Mouse (Mus musculus) spleen, adult 12 weeks (tissue): ENCODE measurements around the gene Nipbl.
"Not testable (repeated sequence)": the region's sequence is repeated elsewhere in the genome, so short reads cannot be mapped to it uniquely, and the experiment has no call there.

Experiments used
- DNase-seq: peaks from one replicate; pipeline ENCODE4 v3.0.0; 2022; ENCODE audit warnings: low spot score

Gene Nipbl

DNA sequence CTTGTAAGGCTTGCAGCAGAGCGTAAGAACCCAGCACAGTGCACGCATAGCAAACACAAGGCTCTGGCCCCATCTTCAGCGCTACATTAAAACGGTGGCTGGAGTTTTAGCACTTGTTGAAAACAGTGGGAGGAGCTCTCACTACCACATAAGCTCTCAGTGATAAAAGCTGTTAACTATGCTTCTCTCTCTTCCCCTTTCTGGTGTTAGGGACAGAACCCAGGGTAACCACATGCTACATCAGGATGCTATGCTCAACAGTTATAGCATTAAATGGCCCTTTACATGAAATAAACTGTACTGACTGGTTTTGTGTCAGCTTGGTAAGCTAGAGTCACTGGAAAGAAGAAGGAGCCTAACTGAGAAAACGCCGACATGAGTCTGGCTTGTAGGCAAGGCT is 150.1 kb downstream of the Nipbl start:
- no peak for DNase-seq

DNA sequence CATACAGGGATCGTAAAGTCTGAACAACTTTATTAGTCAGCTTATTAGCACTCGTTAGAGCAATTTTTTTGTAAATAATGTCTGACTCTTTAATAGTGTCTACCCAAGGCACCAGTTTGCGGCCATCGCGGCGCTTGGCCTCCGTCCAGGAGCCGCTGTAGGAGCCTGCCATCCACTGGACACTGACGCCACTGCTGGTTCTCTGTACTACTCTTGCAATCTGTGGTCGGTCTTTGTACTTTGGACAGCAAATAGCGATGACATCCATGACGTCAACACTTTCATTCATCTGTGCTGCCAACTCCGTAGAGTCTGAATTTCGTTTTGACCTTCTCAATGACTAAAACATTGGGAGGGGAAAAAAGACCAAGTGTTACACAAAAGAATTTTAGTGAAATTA is 153.0 kb downstream of the Nipbl start:
- no peak for DNase-seq

DNA sequence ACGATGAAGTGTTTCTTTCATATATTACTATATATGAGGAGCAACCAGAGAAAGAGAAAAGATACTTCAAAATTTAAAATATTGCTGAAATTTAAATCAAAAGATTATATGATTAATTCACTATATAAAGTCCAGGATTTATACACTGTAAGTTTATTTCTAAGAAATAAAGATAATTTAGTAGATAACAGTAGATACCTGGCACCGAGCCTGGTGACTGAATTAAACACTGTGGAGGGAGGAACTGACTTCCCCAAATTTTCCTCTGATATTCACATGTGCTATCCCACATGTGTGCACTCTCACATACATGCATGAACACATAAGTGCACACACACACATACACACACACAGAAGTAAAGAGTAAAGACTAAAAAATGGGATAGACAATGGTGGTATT is 162.1 kb downstream of the Nipbl start:
- no peak for DNase-seq

DNA sequence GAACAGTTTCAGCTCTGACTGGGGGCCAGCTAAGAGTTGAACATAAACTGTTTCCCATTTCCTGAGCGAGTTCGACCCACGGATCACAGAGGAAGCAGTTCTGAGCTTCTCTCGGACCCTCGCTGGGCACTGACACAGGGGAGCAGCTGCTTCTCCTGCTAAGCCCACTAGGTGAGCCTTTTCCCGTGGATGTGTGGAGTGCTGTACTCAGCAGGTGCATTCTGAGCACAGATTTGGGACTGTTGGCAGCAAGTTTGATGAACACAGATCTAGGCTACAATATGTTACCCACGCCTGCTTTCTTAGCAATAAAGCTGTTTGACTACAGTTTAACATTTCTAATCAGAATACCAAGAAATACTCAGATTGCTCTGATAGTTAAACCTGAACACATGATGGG is 162.6 kb downstream of the Nipbl start:
- no peak for DNase-seq

DNA sequence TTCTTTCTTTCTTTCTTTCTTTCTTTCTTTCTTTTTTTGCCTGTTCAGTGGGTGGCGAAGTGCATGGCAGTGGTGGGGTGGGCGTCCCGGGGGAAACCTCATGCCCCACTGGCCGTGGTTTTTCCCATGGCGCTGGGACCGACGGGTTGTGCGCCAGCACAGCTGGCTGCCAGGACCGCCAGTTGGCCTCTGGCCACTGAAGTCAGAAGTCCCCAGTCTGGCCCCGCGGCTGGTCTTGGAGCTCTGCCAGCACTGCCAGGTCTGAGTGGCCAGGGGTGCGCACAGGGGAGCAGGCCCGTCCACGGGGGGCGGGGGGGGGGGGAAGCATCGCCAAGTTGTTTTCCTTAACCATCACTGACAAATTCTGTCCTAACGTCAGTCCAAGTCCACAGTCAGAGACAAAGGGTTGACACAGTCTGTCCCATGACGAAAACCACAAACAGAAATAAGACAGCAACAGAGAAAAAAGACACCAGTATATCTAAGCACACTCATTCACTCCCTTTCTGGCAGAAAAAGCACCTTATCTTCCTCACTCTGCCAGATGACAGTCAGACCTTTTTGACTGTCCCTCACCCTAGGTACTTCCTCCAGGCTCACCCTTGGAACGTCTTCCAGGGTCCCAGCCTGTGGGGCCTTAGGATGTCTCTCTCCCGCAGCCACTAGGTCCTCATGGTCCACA is 164.2 kb downstream of the Nipbl start:
- no peak for DNase-seq

DNA sequence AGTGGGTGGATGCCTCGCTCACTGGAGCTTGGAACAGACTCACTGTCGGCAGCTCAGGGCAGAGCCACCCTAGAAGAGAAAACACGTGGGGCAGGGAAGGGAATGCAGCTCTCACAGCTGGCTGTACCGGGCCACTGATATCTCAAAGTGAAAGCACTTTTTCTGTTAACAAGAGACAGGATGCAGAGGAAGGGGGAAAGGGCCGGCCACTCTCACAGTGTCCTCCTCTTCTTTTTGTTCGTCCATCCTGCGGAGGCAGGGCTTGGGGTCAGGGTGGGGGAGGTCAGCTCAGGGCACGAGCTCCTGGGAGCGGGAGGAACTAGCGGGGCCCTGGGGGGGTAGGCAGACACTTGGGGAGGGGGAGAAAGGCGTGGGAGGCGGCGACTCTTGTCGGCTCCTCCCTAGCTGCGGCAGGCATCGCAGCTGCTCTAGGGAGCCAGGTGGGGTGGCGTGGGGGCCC is 164.9 kb downstream of the Nipbl start:
- peak; percentile 2 for DNase-seq

DNA sequence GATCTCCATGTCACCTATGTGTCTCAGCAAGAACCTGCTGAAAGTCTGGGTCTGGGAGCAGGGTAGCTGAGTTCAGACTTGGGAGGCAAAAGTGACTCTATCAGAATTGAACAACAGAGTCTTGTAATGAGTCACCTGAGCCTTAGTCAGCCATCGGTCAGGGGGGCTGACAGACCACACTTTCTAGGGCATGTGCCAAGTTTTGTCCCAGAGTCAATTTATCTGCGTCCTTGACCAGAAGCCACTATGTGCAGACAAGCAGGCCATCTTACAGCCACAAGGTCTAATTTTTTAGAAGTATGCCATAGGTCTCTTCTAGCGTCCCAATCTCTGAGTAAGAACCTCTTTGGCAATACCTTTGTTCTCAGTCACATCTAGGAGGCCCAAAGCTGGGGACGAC is 166.3 kb downstream of the Nipbl start:
- DNase-seq = not testable (repeated sequence)

DNA sequence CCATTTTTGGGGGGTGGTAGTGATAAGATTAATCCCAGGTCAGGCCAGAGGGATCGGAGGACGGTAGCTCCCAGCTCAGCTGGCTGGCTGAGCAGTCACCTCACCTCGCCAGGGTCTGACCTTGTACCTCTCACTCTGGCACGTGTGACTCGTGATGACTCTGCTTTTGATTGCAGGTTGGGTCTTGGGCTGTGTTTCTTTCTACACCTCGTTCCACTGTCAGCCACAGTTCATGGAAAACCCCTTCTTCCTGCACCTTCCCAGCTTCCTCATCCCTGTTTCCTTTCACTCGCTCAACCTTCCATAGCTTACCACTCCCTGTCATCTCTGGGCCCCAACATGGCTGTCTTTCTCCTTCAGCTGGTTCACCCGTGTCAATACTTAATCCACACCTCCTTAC is 172.3 kb downstream of the Nipbl start:
- DNase-seq = no peak

DNA sequence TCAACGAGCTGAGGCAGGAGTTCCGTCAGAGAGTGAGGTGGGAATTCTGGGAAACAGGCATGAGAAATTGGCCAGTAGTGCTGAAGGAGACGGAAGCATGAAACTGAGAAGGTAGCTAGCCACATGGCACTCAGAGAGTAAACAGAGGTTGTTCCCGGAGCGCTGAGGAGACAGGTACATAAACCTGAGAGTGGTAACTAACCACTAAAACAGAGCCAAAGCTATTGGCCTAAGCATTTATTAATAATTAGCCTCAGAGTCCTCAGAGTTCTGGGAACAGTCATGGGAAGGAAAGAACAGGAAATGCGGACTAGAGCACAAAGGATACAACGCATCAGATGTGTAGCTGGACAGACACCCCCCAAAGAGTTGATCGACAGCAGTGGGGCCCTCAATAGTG is 176.0 kb downstream of the Nipbl start:
- no peak for DNase-seq

DNA sequence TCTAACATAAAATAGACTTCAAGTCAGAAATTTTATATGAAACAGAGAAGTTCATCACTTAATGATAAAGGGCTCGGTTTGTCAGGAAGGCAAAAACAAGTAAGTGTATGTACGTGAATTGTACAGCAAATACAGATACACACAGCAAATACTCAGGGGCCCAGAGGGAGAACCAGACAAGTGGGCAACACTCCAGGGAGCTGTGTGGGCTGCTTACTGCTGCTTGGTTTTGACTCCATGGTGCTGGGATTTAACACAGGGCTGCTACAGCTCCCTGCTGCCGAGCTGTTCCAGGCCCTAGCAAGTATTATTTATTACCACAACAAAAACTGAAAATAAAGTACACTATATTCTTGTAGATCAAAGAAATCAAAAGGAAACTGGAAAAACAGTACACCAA is 177.1 kb downstream of the Nipbl start:
- no peak for DNase-seq

DNA sequence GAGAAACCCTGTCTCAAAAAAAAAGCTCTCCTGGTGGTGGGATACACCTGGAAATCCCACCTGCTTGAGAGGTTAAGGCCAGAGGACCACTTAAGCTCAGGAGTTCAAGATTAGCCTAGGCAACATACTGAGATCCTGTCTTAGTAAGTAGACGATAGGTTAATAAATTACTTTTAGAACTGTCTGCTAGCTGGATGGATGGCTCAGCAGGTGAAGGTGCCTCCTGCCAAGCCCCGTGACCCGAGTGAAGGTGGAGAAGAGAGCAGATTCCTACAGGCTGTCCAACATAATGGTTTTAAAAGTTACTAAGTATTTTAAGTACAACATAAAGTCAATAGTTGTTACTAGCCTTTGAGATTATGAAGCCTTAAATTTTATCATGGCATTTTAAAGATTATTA is 178.3 kb downstream of the Nipbl start:
- no peak for DNase-seq
